Mouse (Mus musculus) left cerebral cortex, adult 18-20 months (tissue): Measurements from ENCODE around the gene Fzr1. TPM values are rescaled to one million over a fixed set of nuclear protein-coding genes. Genes with fewer than 3 reads are reported as not detected.

Experiments used
- DNase-seq, 2 experiments: peaks; one replicate each; pipeline ENCODE4 v3.0.0; 2021 to 2022; ENCODE audit warnings: low spot score in 2 of 2, mixed read lengths in 1 of 2
- total RNA-seq, 2 experiments: library from RNA; stranded (reverse); gene quantifications; 2 replicates each; pipeline ENCODE4 v1.2.3; 2021

The Fzr1 gene
- total RNA-seq, 2 experiments from 2014 or later = 71.1 to 72.1 TPM

GRCm38 (mm10) chr10:81417227-81418215 is 39.2 kb upstream of the Fzr1 start:
- no peak for DNase-seq

DNA sequence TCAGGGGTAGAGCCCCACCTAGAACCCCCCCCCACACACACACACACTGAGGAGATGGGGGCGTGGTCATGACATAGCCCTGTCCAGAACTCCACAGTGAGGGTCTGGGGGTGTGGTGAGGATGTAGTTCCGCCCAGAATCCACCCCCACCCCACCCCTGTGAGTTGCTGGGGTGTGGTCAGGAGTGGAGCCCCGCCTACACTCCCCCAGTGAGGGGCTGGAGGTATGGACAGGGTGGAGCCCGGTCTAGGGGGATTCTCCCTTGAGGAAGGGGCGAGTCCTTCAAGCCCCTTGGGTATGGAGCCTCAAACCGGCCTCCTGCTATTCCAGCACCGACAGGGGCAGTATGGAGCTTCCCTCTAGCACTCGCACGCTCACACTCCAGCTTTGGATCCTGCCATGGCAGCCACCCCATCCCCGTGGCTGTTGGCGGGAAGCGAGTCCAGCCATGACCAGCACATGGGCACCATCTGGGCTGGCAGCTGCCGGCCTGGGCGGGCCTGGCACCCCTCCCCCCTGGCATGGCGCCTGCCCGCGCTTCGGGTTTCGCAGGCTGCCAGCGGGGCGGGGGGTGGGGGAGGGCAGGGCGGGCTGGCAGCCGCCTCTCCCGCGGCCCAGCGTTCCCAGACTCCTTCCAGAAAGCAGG is 38.4 kb upstream of the Fzr1 start:
- DNase-seq = peak; percentile 88 to 92

- DNase-seq = no peak
Measured at GRCm38 (mm10) chr10:81415549-81416310, 37.4 kb upstream of the Fzr1 start.

DNA sequence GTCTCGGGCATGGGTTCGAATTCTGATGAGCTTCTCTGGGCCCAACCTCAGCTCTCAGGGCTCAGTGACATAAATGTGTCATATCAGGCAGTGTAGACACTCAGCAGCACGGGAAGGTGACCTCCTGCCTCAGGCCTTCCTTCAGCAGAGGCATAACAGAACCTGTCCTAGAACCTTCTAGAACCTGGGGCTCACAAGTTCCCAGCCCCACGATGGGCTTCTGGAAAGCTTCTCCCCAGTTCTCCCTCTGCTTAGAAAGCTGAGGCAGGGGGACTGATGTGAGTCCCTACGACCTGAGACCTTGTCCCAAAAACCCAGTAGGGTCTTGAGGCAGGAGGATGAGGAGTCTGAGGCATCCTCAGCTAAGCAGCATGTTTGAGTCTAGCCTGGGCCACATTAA is 36.8 kb upstream of the Fzr1 start:
- DNase-seq = no peak

DNA sequence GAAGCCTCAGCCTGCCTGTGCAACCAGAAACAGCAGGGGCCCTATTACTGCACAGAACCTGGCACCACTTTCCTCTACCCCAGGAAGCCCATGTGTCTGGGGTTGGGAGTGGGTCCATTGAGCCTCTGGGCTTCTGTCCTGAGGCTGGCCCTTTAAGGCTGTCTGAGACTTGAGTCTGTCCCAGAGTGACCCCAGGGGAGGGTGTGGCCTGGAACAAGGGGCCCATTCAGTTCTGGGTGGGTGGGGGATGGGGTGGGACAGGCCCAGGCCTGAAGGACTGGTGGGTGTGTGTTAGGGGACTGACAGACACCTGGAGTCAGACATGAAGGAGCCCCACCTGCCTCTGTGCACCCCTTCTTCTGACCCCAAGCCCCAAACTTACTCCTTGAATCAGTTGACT is 36.4 kb upstream of the Fzr1 start:
- DNase-seq = no peak

DNA sequence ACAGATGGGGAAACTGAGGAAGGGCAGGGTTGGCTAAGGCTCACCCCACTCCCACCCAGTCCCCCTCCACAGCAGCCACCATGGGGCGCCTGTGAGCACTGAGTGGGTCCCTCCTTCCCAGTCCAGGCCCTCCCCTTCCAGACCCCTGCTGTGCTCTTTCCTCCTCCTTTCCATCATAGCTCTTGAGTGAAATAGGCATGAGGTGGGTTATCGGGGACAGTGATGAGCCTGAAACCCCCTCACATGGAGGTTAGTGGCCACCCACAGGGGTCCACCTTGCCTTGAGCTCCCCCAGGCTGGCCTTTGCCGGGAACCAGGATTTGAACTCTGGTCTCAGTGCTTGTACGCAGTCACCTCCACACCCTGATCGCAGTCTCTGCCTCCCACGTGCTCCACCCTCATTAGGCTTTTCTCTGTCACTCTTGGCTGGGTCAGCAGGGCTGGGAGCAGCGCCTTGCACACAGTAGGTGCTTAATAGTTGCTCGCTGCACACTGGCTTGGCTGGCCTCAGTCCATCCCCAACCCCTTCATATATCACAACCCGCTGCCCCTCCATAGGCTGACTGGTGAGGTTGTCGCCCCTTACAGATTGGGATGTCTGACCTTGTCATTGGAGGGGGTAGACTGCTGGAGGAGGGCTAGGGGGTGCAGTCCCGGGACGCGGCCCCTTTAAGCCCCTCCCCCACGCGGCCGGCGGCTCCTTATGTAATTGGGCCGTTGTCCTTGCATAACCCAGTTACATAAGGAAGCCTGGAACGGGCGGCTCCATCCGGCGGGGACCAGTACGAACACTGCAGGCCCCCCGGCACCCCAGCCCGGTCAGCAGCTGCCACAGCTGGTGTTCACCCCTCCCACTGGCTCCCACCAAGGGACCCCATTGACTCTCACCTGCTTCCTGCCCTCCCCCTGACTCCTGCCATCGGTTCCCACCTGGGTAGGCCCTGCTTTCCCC is 35.3 kb upstream of the Fzr1 start:
- DNase-seq = peak; percentile 77 to 78

GRCm38 (mm10) chr10:81412586-81413309 is 34.4 kb upstream of the Fzr1 start:
- DNase-seq = no peak

- peak; percentile 67 to 74 for DNase-seq
Measured at GRCm38 (mm10) chr10:81411471-81412400, 33.4 kb upstream of the Fzr1 start.

GRCm38 (mm10) chr10:81410981-81411380 is 32.7 kb upstream of the Fzr1 start:
- no peak for DNase-seq

- DNase-seq = no peak
Measured at GRCm38 (mm10) chr10:81410350-81410749, 32.0 kb upstream of the Fzr1 start.

- no peak for DNase-seq
Measured at GRCm38 (mm10) chr10:81409330-81409729, 31.0 kb upstream of the Fzr1 start.

DNA sequence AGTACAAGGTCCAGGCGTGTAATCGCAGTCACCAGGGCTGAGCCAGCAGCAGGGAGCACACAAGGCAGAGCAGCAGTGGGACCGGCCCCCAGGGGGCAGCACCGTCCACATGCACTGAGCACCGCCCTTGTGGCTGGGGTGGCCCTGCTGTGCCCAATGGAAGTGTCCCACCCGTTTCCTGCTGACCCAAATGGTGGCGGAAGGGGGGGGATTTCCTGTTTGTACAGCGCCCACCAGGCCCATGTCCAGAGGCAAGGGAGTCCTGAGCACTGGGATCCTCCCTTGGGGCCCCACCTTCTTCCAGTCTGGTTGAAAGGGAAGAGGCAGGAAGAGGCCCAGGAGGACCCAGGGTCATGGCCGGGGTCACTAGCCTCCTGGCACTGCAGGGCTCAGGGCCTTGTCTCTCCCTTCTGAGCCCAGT is 30.6 kb upstream of the Fzr1 start:
- peak; percentile 65 to 70 for DNase-seq

DNA sequence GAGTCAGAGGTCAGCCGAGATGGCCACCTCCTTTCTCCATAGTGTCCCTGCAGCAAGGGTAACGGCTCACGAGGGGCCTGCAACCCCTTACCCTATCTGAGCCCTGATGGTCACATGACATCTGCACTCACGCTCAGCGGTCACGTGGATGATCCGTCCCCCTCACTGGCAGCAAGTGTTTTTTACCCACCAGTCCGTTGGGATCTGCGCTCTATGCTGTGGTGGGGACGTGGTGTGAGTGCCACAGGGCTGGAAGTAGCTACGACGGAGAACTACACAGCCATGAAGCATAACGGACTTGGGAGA is 30.1 kb upstream of the Fzr1 start:
- no peak for DNase-seq

DNA sequence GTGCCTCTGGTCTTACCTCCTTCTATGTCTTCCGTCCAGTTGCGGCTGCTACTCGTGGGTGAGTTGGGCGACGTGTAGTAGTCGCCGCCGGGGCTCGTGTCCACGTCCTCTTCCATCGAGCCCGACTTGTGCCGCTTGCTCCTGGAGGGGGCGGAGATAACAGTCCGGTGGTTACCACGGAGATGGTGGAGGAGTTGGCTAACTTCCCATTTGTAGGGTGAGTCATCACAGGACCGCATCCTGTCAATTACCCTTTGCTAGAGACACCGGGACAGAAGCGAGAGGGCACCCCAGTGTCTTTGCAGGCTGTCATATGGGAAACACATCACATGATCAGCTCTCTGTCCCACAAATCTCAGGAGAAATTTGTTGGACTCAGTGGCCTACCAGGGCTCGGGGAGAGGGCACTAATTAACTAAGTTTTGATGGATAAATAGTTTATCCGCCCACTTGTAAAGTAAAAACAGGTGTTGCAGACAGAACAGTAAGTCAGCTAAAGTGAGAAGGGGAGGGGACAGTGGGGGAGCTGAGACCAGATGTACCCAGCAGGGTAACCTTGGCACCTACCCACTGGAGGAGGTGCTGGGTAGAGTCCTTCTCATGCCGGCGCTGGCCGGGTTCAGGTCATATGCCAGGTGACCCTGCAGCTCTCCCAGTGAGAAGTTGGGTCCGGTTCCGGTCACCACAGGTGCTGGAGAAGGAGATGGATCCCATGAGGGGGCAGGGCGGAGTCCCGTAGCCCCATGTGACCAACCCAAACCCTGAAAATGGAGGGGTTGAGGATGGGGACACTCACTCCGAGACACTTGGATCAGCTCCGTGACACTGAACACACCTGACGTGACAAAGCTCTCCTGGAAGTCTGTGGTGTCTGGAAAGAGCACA is 29.5 kb upstream of the Fzr1 start:
- peak; percentile 69 to 77 for DNase-seq

DNA sequence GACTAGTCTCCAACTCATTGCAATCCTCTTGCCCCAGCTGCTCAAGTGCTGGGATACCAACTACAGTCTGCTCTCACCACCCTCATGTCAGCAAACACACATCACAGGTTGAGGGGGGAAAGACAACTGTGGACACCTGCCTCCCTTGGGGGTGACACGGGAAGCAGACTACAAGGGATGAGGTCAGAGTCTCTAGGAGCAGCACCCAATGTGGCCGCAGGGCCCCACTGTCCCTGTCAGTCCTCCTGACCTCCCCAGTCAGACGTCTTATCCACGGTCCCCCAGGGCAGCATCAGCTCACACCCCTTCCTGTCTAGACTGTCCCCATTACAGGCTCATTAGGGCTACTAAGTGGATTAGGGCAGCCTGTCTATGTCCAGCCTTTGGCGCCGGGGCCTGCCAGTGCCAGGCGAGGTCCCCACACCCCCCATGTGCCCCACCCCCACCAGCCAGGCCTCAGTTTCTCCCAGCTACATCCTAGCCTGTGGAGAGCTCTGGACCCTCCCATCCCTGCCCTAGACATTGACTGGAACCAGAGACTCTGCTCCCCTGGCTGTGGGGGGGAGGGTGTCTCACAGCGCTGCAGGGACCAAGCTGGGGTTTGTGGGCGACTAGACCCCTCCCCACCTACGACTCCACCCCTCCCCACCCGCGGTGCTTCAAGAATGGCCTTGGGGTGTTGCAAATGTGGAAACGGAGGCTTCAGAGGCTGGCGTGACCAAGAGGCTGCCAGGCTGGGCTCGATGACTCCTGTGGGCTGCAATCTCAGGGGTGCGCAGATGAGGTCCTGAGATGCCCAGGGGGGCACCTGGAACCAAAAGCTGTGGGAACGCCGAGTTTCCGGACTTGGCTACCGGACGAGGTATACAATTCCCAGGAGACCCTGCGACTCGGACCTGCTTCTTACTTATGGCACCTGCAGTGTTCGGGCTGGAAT is 28.5 kb upstream of the Fzr1 start:
- DNase-seq = no peak

DNA sequence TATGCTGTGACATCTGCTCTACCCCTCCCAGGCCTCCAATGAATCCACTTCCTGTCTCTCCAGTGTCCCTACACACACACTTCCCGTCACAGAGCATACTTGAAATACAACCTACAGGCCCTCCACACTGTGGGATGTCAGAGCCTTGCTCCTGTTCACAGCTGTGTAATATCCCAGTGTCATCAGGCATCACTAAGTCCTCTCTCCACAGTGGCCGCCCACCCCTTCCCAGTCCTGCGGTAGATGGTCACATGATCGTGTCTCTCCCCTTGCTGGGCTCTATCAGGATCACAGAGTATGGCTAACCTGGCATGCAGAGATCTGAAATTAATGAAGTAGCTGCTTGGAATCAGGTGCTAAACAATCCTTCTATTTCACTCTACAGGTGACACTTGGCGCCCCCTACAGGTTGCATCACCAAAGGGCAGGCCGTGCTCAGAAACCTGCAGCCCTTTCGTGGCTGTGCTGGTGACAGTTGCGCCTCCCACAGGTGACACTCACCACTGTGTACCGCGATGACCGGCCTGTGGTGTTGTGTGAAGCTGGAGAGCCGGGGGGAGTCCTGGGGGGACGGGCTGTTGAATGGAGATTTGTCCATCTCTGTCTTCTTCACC is 27.4 kb upstream of the Fzr1 start:
- peak; percentile 52 to 67 for DNase-seq
